Mouse (Mus musculus) hindbrain, embryonic 12.5 days (tissue): Measurements from ENCODE around the gene Sgsm1. TPM values are rescaled to one million over a fixed set of nuclear protein-coding genes. Genes with fewer than 3 reads are reported as not detected.

Experiments used
- ATAC-seq: fragments of 200-750 bp; cut with Nextera tagmentation; 2 replicates; pipeline ENCODE4 v1.8.0; 2017; ENCODE audit warnings: moderate TSS enrichment; ENCODE audit not compliant: low FRiP score
- H3K27ac ChIP-seq: fragments of 300-500 bp; sonication (generic); 2 replicates; pipeline ENCODE4 v1.5.1; 2016; ENCODE audit warnings: mild to moderate bottlenecking
- H3K27me3 ChIP-seq: fragments of 300-500 bp; sonication (generic); 2 replicates; pipeline ENCODE4 v1.6.1; 2016; ENCODE audit warnings: mild to moderate bottlenecking
- H3K36me3 ChIP-seq: fragments of 300-500 bp; sonication (generic); 2 replicates; pipeline ENCODE4 v1.6.1; 2016; ENCODE audit warnings: mild to moderate bottlenecking
- H3K4me1 ChIP-seq: fragments of 300-500 bp; sonication (generic); 2 replicates; pipeline ENCODE4 v1.6.1; 2016
- H3K4me2 ChIP-seq: fragments of 300-500 bp; sonication (generic); replicated peaks from 2 replicates; pipeline ENCODE4 v1.6.1; 2016; ENCODE audit warnings: mild to moderate bottlenecking
- H3K4me3 ChIP-seq: fragments of 300-500 bp; sonication (generic); 2 replicates; pipeline ENCODE4 v1.5.1; 2016; ENCODE audit warnings: mild to moderate bottlenecking
- H3K9ac ChIP-seq: fragments of 300-500 bp; sonication (generic); 2 replicates; pipeline ENCODE4 v1.6.1; 2016; ENCODE audit warnings: mild to moderate bottlenecking, moderate library complexity
- H3K9me3 ChIP-seq: fragments of 300-500 bp; sonication (generic); replicated peaks from 2 replicates; pipeline ENCODE4 v1.6.1; 2016; ENCODE audit warnings: mild to moderate bottlenecking
- WGBS: fragments of 180-500 bp; shearing (Covaris S2); methylation state at CpG from one replicate; pipeline ENCODE4 v1.1.7; 2016; 5-methylcytosine and 5-hydroxymethylcytosine counted together
- polyA plus RNA-seq: library from polyadenylated mRNA; unstranded; fragments of >200 nt; fragmentation: Nextera tagmentation; extraction: Ambion mirVana; gene quantifications from 2 replicates; pipeline ENCODE4 v1.2.1, GENCODE M21; 2016

Sgsm1 gene
- polyA plus RNA-seq, 1 experiment from 2014 or later = 11.6 TPM

GRCm38 (mm10) chr5:113271207-113271811 is 39.3 kb downstream of the Sgsm1 start:
- Histone ChIP-seq H3K9ac (no peak overlapping the region), H3K4me2 (no peak overlapping the region), H3K27ac (no peak overlapping the region), H3K36me3 (peaks cover 39% of the 10 kb centered on the region), H3K4me3 (no peak overlapping the region), H3K9me3 (no peaks in the 10 kb centered on the region), H3K27me3 (no peaks in the 10 kb centered on the region), H3K4me1 (no peaks in the 10 kb centered on the region)
- ATAC-seq = no peak
- WGBS = 72% methylated on average over 11 of the region's 11 CpGs

GRCm38 (mm10) chr5:113270043-113270442 is 40.5 kb downstream of the Sgsm1 start:
- no peak overlapping the region for H3K4me3 ChIP-seq

GRCm38 (mm10) chr5:113268246-113268645 is 42.3 kb downstream of the Sgsm1 start:
- peaks cover 41% of the 10 kb centered on the region for H3K36me3 ChIP-seq
- H3K9me3 ChIP-seq = no peaks in the 10 kb centered on the region
- no peak overlapping the region for H3K27ac ChIP-seq
- H3K4me1 ChIP-seq = no peaks in the 10 kb centered on the region
- no peak overlapping the region for H3K4me3 ChIP-seq
- no peak overlapping the region for H3K9ac ChIP-seq
- ATAC-seq = no peak
- H3K27me3 ChIP-seq = no peaks in the 10 kb centered on the region
- H3K4me2 ChIP-seq = no peak overlapping the region

More at GRCm38 (mm10) chr5:113270043-113270442, 40.5 kb downstream of the Sgsm1 start:
- Histone ChIP-seq H3K9me3 (no peaks in the 10 kb centered on the region), H3K36me3 (peaks cover 40% of the 10 kb centered on the region), H3K4me2 (no peak overlapping the region), H3K9ac (no peak overlapping the region), H3K4me1 (no peaks in the 10 kb centered on the region), H3K27ac (no peak overlapping the region), H3K27me3 (no peaks in the 10 kb centered on the region)
- ATAC-seq = no peak
- 73% methylated on average over 3 of the region's 3 CpGs for WGBS

GRCm38 (mm10) chr5:113265637-113266036 is 44.9 kb downstream of the Sgsm1 start:
- H3K4me2 ChIP-seq = no peak overlapping the region
- WGBS = 81% methylated on average over 8 of the region's 8 CpGs
- no peaks in the 10 kb centered on the region for H3K27me3 ChIP-seq

GRCm38 (mm10) chr5:113250806-113251205 is 59.8 kb downstream of the Sgsm1 start:
- Histone ChIP-seq H3K9me3 (no peaks in the 10 kb centered on the region; the same call in 1 of the 2 replicates), H3K9ac (no peak overlapping the region), H3K27me3 (no peaks in the 10 kb centered on the region), H3K4me2 (no peak overlapping the region), H3K27ac (no peak overlapping the region), H3K36me3 (peaks cover 41% of the 10 kb centered on the region), H3K4me1 (no peaks in the 10 kb centered on the region), H3K4me3 (no peak overlapping the region)
- 93% methylated on average over 11 of the region's 11 CpGs for WGBS
- ATAC-seq = no peak

More at GRCm38 (mm10) chr5:113265637-113266036, 44.9 kb downstream of the Sgsm1 start:
- H3K36me3 ChIP-seq = peaks cover 35% of the 10 kb centered on the region
- H3K4me3 ChIP-seq = no peak overlapping the region
- no peak for ATAC-seq
- H3K27ac ChIP-seq = no peak overlapping the region
- no peaks in the 10 kb centered on the region for H3K9me3 ChIP-seq
- H3K4me1 ChIP-seq = no peaks in the 10 kb centered on the region
- no peak overlapping the region for H3K9ac ChIP-seq

GRCm38 (mm10) chr5:113249263-113249930 is 61.2 kb downstream of the Sgsm1 start:
- no peak for ATAC-seq
- WGBS = 89% methylated on average over 8 of the region's 8 CpGs
- Histone ChIP-seq H3K4me2 (no peak overlapping the region), H3K36me3 (peaks cover 35% of the 10 kb centered on the region), H3K9ac (no peak overlapping the region), H3K4me1 (no peaks in the 10 kb centered on the region), H3K4me3 (no peak overlapping the region), H3K27me3 (no peaks in the 10 kb centered on the region), H3K27ac (no peak overlapping the region), H3K9me3 (no peaks in the 10 kb centered on the region; the same call in 1 of the 2 replicates)

- Histone ChIP-seq H3K4me2 (no peak overlapping the region), H3K9ac (no peak overlapping the region), H3K4me3 (no peak overlapping the region), H3K36me3 (no peaks in the 10 kb centered on the region), H3K4me1 (peaks cover 12% of the 10 kb centered on the region), H3K27me3 (no peaks in the 10 kb centered on the region), H3K9me3 (no peaks in the 10 kb centered on the region), H3K27ac (no peak overlapping the region)
- WGBS = 84% methylated on average over 5 of the region's 5 CpGs
- no peak for ATAC-seq
These were observed 80.4 kb downstream of the Sgsm1 start for GRCm38 (mm10) chr5:113230196-113230595.

- Histone ChIP-seq H3K9me3 (no peaks in the 10 kb centered on the region), H3K27ac (peak within 1 kb of the TSS; percentile 58; the same call in 1 of the 2 replicates), H3K36me3 (no peaks in the 10 kb centered on the region), H3K4me2 (peak within 1 kb of the TSS; percentile 48), H3K4me1 (peaks cover 13% of the 10 kb centered on the region), H3K4me3 (peak within 1 kb of the TSS; percentile 19), H3K27me3 (no peaks in the 10 kb centered on the region), H3K9ac (0 out of 2 replicates have a peak within 1 kb of the TSS, but pooled peaks have one; percentile 2)
- ATAC-seq = peak; percentile 80
- 1% methylated on average over 13 of the region's 13 CpGs for WGBS
These were observed 83.9 kb downstream of the Sgsm1 start, which contains the start of gene Tmem211 for GRCm38 (mm10) chr5:113226632-113227102. Gene Tmem211, plus strand, starts transcription at chr5:113226909.

GRCm38 (mm10) chr5:113225686-113226435 is 84.7 kb downstream of the Sgsm1 start:
- Histone ChIP-seq H3K27ac (peak overlapping the region; percentile 58; the same call in 1 of the 2 replicates), H3K4me3 (peak overlapping the region; percentile 19)
- 14% methylated on average over 25 of the region's 25 CpGs for WGBS

GRCm38 (mm10) chr5:113225271-113225670 is 85.3 kb downstream of the Sgsm1 start:
- peaks cover 20% of the 10 kb centered on the region for H3K4me1 ChIP-seq
- no peaks in the 10 kb centered on the region for H3K36me3 ChIP-seq
- ATAC-seq = no peak
- H3K4me2 ChIP-seq = peak overlapping the region; percentile 48
- no peak overlapping the region for H3K9ac ChIP-seq
- no peak overlapping the region for H3K27ac ChIP-seq
- H3K9me3 ChIP-seq = no peaks in the 10 kb centered on the region
- H3K27me3 ChIP-seq = peaks cover 6% of the 10 kb centered on the region
- no peak overlapping the region for H3K4me3 ChIP-seq
- 16% methylated on average over 10 of the region's 10 CpGs for WGBS

More at GRCm38 (mm10) chr5:113225686-113226435, 84.7 kb downstream of the Sgsm1 start:
- no peaks in the 10 kb centered on the region for H3K9me3 ChIP-seq
- H3K27me3 ChIP-seq = peaks cover under 1% of the 10 kb centered on the region; the same call in 1 of the 2 replicates
- 0 out of 2 replicates have a peak overlapping the region, but pooled peaks have one; percentile 2 for H3K9ac ChIP-seq
- H3K4me1 ChIP-seq = peaks cover 14% of the 10 kb centered on the region
- no peaks in the 10 kb centered on the region for H3K36me3 ChIP-seq
- peak; percentile 48; the same call in 1 of the 2 replicates for ATAC-seq
- H3K4me2 ChIP-seq = peak overlapping the region; percentile 48

- H3K9ac ChIP-seq = no peak overlapping the region
- peaks cover 20% of the 10 kb centered on the region for H3K4me1 ChIP-seq
- H3K4me2 ChIP-seq = no peak overlapping the region
- H3K27me3 ChIP-seq = peaks cover 12% of the 10 kb centered on the region
- no peaks in the 10 kb centered on the region for H3K9me3 ChIP-seq
- no peak overlapping the region for H3K27ac ChIP-seq
- WGBS = 61% methylated on average over 4 of the region's 4 CpGs
- ATAC-seq = no peak
- no peak overlapping the region for H3K4me3 ChIP-seq
- no peaks in the 10 kb centered on the region for H3K36me3 ChIP-seq
These were observed 86.7 kb downstream of the Sgsm1 start for GRCm38 (mm10) chr5:113223888-113224287.
